Mouse (Mus musculus): ENCODE results near the gene Iqgap1.

Gene Iqgap1

GRCm38 (mm10) chr7:80803173-80803872 is 22.5 kb downstream of the Iqgap1 start:
- DNase-seq (ENCODE audit: low read depth, low spot score), result peak; percentile 97

GRCm38 (mm10) chr7:80802412-80803160 is 23.2 kb downstream of the Iqgap1 start:
- DNase-seq (ENCODE audit: low read depth, low spot score), result peak; percentile 23

DNA sequence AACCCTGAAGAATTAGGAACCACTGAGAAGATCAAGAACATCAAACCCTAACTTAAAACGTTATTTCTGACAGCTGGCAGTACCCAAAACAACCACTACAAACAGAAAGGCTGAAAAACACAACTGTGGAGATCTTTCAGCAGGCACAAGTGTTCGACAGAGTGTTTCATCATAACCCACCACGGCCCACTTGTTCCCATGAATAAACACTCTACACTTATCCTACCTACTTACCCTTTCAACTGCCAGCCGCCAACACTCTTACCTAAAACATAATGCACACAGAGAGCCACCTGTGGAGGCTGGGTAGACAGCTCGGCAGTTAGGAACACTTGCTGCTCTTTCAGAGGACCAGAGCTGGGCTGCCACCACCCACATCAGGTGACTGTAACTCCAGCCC is 26.5 kb downstream of the Iqgap1 start:
- no peak for DNase-seq (ENCODE audit: low read depth, low spot score)

DNA sequence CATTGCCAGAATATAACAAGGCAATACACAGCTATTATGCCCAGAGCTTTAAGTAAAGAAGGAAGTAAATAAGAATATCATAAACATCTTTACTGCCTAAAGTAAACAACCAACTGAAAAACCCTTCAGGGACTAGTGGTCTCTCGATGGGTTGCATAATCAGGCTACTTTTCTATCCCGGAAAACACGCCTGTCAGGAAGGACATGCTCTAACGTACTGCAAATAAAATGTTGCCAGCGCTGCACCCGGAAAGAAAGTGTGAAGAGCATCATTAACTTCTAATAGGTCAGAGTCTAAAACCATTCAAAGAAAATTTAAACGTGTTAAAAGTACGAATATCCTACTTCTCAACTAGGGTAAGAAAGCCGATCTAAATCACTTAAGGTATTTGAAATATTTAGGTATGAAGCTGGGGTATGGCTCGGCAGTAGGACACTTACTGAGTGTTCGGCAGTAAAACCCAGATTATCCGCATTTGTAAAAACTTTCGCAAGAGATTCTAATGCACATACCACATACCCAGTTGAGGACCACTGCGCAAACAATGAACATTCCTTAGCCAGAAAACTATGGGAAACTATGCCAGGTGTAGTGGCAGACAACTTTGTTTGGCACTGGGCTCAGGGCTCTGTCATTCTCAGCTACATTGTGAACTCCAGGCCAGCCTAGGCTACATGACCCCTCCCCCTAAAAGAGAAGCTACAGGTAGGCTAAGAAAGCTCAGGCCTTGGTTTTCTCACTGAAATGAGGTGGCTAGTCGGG is 28.8 kb downstream of the Iqgap1 start:
- no peak for DNase-seq (ENCODE audit: low read depth, low spot score)

GRCm38 (mm10) chr7:80796258-80796657 is 29.5 kb downstream of the Iqgap1 start:
- no peak for DNase-seq (ENCODE audit: low read depth, low spot score)

DNA sequence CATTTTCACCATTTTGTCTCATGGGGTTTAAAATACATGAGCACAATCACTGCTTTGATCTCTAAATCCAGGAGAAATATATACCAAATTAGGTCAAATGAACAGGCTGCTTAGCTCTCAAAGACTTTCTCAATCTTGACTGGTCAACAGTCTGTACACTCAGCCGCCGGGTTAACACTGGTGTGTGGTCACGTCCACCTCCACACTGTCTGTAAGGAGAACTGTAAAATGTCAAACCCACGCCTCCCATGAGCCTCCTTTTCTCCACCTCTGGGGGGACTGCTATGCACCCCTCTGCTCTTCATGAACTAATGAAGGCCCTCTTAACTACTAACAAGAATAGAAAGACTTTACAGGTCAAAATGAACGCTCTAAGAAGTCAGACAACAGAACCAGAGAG is 36.2 kb downstream of the Iqgap1 start:
- no peak for DNase-seq (ENCODE audit: low read depth, low spot score)

DNA sequence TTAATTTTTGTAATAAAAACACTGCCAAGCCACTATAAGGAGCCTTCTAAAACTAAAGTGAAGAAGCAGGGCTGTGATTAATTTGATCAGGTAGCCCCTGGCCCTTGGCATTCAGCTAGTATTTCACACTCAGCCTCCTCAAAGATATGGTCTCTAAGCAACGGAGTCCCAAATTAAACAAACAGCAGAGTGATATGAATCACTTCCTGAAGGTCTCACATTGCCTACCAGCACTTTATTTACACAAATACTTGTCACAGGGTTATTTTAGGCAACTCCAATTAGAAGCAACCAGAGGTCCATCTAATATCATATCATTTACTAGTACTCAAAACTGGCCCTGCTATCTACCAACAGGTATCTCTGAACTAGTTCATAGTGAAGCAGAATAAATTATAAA is 36.7 kb downstream of the Iqgap1 start:
- DNase-seq (ENCODE audit: low read depth, low spot score), result no peak

DNA sequence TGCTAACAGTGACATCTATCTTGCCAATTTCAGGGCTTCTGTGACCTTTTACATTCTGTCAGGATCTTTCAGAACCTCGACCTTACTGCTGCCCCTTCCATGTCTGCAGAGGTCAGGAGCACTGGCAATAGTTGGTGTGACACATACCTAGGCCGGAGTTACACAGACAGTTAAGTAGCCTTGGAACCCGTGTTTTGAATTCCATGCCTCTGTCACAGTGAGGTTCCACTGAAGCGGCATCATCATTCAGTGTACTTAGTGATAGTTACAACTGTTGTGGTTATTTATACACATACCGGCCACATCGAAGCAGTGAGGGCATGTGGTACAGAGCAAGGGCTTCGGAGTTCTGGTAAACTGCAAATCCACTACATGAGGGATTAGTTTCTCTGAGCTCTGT is 37.8 kb downstream of the Iqgap1 start:
- no peak for DNase-seq (ENCODE audit: low read depth, low spot score)

DNA sequence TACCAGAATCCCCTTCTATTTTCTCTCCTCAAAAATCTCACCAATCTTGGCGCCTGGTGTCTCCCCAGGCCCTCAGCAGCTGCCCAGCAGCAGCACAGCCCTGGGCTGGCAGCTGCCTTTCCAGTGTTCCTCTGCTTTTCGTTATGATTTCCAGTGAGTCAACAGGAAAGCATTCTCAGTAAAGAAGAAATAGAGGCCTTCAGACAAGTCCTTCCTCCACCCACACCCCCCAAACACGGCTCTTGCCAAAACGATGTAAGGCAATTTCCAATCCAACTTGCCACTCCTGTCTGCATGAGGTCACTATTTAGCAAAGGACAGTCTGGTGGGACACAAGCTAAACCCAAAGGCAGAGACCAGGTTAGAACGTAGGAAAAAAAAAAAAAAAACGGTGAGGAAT is 39.0 kb downstream of the Iqgap1 start:
- no peak for DNase-seq (ENCODE audit: low read depth, low spot score)

GRCm38 (mm10) chr7:80783841-80784240 is 41.9 kb downstream of the Iqgap1 start:
- no peak for DNase-seq (ENCODE audit: low read depth, low spot score)

GRCm38 (mm10) chr7:80782155-80783109 is 43.3 kb downstream of the Iqgap1 start:
- no peak for DNase-seq (ENCODE audit: low read depth, low spot score)

- DNase-seq (ENCODE audit: low read depth, low spot score), result no peak
Measured at GRCm38 (mm10) chr7:80781444-80782120, 44.2 kb downstream of the Iqgap1 start.

DNA sequence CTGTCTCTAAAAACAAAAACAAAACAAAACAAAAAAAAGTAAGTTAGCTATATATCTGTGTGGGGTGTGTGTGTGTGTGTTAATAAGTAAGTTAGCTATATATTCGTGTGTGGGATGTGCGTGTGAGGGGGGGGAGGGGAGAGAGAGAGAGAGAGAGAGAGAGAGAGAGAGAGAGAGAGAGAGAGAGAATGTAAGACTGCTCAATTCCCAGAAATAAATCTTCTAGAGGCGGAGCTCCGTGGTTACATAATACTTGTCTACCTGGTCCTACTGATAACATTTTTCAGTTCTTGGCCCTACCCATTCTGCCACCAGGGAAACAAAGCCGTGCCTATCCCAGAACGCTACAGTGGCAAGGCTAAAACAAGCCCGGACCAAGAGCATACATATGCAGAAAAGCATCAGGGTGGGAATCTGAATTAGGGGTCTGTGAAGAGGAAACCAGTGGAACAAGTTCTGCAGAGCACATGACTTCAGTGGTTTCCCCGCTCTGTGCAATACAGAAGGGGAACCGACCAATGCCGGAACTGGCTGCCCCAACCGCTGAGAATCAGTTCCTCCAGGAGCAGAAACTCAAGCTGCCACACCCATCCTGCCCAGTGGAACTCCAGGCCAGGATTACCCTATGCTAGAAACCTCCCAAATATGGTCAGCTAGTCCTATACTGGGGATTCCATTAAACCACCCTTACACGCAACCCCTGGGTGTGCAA is 46.7 kb downstream of the Iqgap1 start:
- peak; percentile 25 for DNase-seq (ENCODE audit: low read depth, low spot score)

DNA sequence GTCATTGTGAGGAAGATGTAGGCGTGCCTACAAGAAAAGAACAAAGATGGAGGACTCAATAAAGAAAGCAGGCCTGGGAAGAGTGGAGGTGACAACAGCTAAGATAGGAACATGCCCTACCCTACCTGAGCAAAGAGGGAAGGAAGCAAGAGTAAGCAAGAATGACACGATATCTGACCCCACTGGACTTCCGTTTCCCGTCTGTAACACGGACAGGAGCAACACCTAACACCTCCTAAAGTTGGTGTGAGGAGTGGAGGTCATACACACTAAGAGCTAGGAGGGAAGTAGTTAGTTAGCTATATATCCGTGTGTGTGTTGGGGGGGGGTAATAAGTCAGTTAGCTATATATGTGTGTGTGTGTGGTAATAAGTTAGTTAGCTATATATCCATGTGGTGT is 47.4 kb downstream of the Iqgap1 start:
- no peak for DNase-seq (ENCODE audit: low read depth, low spot score)

- DNase-seq (ENCODE audit: low read depth, low spot score), result no peak
Measured at GRCm38 (mm10) chr7:80777151-80777550, 48.6 kb downstream of the Iqgap1 start.

DNA sequence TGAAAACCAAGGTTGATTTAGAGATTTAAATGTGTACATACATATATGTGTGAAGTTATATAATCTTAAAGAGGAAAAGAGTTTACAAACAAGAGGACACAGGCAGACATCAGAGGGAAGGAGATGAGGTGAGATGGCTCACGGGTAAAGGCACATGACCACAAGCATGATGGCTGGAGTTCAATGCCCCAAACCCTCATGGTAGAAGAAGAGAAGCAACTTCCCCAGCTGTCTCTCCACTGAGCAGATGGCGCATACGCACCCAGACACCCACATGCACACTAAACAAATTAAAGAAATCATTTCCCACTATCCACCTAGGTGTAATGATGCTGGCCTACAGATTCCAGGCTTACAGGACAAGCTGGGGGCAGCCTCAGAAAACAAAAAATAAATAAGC is 49.7 kb downstream of the Iqgap1 start:
- DNase-seq (ENCODE audit: low read depth, low spot score), result no peak

DNA sequence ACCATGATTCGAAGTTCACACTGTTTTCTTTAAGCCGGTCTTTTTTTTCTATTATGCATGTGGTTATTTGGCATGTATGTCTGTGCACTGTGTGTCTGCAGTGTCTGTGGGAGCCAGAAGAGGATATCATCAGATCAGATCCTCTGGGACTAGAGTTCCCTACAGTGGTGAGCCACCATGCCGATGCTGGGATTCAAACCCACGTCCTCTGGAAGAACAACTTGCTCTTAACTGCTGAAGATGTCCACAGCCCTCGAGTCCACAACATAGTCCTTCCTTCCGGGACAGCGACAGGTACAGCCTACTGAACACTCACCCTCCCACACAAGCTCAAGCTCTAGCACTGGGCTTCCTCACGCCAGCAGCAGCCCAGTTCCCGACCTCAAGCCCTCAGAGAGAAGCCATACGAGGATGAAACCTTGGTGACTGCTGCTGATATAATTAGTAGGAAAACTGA is 50.3 kb downstream of the Iqgap1 start:
- DNase-seq (ENCODE audit: low read depth, low spot score), result no peak

DNA sequence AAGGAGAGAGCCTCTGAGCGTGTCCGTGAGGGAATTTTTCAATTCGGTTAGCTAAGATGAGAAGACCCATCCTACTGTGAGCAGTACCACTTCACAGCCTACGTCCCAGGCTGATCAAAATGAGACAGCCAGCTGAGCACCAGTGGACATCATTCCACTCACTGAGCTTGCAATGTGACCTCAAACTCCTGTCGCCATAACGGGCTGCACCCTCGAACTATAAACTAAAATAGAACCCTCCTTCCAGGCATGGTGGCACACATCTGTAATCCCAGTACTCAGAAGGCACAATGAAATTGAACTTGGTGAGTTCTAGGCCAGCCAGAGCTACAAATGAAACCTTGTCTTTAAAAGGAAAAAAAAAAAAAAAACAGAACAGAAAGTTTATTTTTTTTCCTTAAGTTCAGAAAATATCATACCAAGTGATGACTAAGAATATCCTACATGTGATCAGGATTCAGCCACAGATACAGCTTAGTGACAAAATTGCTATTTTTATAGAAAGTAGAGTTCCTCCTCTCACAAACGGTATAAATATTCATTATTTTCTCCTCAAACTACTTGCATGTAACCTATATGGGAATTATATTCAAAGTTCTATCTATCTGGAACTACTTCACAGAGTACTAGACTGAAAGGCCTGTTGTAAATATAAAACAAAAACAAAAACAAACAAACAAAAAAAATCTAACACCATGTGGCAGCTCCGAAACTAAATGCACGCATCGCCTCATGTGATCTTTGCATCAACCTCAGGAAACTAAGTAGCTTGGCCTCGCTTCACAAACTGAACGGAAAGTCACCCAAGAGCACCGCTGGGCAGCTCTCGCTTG is 50.9 kb downstream of the Iqgap1 start:
- DNase-seq (ENCODE audit: low read depth, low spot score), result no peak
